8 mouse cellular contexts compared by ENCODE assay signal in genomic region chr5:76855829-76856600, GRCm38 (mm10). TPM values are rescaled to one million over a fixed set of nuclear protein-coding genes. Genes with fewer than 3 reads are reported as not detected.
DNase-seq lines count a peak whose midpoint lies in the region; ATAC-seq and TF ChIP-seq lines count a peak whose summit lies in the region.

No protein-coding gene starts in this region.

- DNase-seq in kidney, postnatal 25 days = no peak
- peak; percentile 37 for DNase-seq in embryonic facial prominence, embryonic 11.5 days (ENCODE audit: low spot score)
- peak; percentile 44 for DNase-seq in neural tube, embryonic 11.5 days (ENCODE audit: low spot score)
- no peak for DNase-seq in spleen, postnatal 36 days (ENCODE audit: low spot score in 2 of 2)
- DNase-seq in gastrocnemius, postnatal 4 days (ENCODE audit: low spot score in 2 of 2) = no peak
- no peak for DNase-seq in urinary bladder, adult 18-20 months (ENCODE audit: low spot score in 2 of 2)

- H3K36me3 ChIP-seq in kidney, embryonic 16.5 days (ENCODE audit: insufficient read depth, low read length) = no peaks in the 10 kb centered on the region
- no peaks in the 10 kb centered on the region for H3K36me3 ChIP-seq in embryonic facial prominence, embryonic 11.5 days (replicated peaks; ENCODE audit: control insufficient read depth, insufficient read depth, low read depth, low read length)
- peaks cover 32% of the 10 kb centered on the region for H3K36me3 ChIP-seq in intestine, postnatal 0 days (ENCODE audit: control insufficient read depth, insufficient read depth)
- no peaks in the 10 kb centered on the region; the same call in 1 of the 2 replicates for H3K36me3 ChIP-seq in neural tube, embryonic 11.5 days (ENCODE audit: control insufficient read depth, insufficient read depth, low read length)

- peaks cover 17% of the 10 kb centered on the region for H3K27me3 ChIP-seq in kidney, embryonic 16.5 days (ENCODE audit: insufficient read depth, low read length)
- H3K27me3 ChIP-seq in embryonic facial prominence, embryonic 11.5 days (ENCODE audit: control insufficient read depth, insufficient read depth, low read length) = peaks cover 19% of the 10 kb centered on the region
- H3K27me3 ChIP-seq in intestine, postnatal 0 days (replicated peaks; ENCODE audit: control insufficient read depth, insufficient read depth, low read length) = no peaks in the 10 kb centered on the region
- peaks cover 21% of the 10 kb centered on the region for H3K27me3 ChIP-seq in neural tube, embryonic 11.5 days (ENCODE audit: control insufficient read depth, insufficient read depth, low read length)

- peaks cover 10% of the 10 kb centered on the region; the same call in 1 of the 2 replicates for H3K4me1 ChIP-seq in kidney, embryonic 16.5 days (ENCODE audit: insufficient read depth, low read length)
- H3K4me1 ChIP-seq in embryonic facial prominence, embryonic 11.5 days (ENCODE audit: control insufficient read depth, insufficient read depth, low read length) = peaks cover 4% of the 10 kb centered on the region
- H3K4me1 ChIP-seq in intestine, postnatal 0 days (replicated peaks; ENCODE audit: control insufficient read depth, insufficient read depth, low read length) = no peaks in the 10 kb centered on the region
- H3K4me1 ChIP-seq in neural tube, embryonic 11.5 days (ENCODE audit: control insufficient read depth, insufficient read depth, low read length) = 0 out of 2 replicates have a peak, but pooled peaks cover 3% of the 10 kb centered on the region

- no peaks in the 10 kb centered on the region for H3K9me3 ChIP-seq in kidney, embryonic 16.5 days (ENCODE audit: low read length)
- H3K9me3 ChIP-seq in embryonic facial prominence, embryonic 11.5 days (replicated peaks; ENCODE audit: control insufficient read depth, low read length) = no peaks in the 10 kb centered on the region
- no peaks in the 10 kb centered on the region for H3K9me3 ChIP-seq in intestine, postnatal 0 days (ENCODE audit: control insufficient read depth)
- H3K9me3 ChIP-seq in neural tube, embryonic 11.5 days (ENCODE audit: control insufficient read depth, low read length) = no peaks in the 10 kb centered on the region

- H3K27ac ChIP-seq in kidney, embryonic 16.5 days (ENCODE audit: low read length) = no peak overlapping the region
- H3K27ac ChIP-seq in embryonic facial prominence, embryonic 11.5 days (replicated peaks; ENCODE audit: low read depth, low read length) = no peak overlapping the region
- H3K27ac ChIP-seq in intestine, postnatal 0 days (ENCODE audit: low read depth, low read length) = no peak overlapping the region
- H3K27ac ChIP-seq in neural tube, embryonic 11.5 days (ENCODE audit: low read depth, low read length) = no peak overlapping the region

- no peak overlapping the region for H3K9ac ChIP-seq in kidney, embryonic 16.5 days (replicated peaks; ENCODE audit: low read length)
- peak overlapping the region; percentile 34; the same call in 1 of the 2 replicates for H3K9ac ChIP-seq in embryonic facial prominence, embryonic 11.5 days (replicated peaks; ENCODE audit: low read length)
- no peak overlapping the region for H3K9ac ChIP-seq in intestine, postnatal 0 days (ENCODE audit: low read depth, low read length)
- H3K9ac ChIP-seq in neural tube, embryonic 11.5 days (ENCODE audit: low read length) = no peak overlapping the region

- peak overlapping the region; percentile 86 for H3K4me2 ChIP-seq in kidney, embryonic 16.5 days (replicated peaks; ENCODE audit: low read depth, low read length)
- peak overlapping the region; percentile 21 for H3K4me2 ChIP-seq in embryonic facial prominence, embryonic 11.5 days (ENCODE audit: low read depth, low read length)
- peak overlapping the region; percentile 62 for H3K4me2 ChIP-seq in intestine, postnatal 0 days (replicated peaks; ENCODE audit: low read depth)
- H3K4me2 ChIP-seq in neural tube, embryonic 11.5 days (ENCODE audit: low read depth) = peak overlapping the region; percentile 39; the same call in 1 of the 2 replicates

- H3K4me3 ChIP-seq in kidney, embryonic 16.5 days (ENCODE audit: low read length) = peak overlapping the region; percentile 50
- peak overlapping the region; percentile 27 for H3K4me3 ChIP-seq in embryonic facial prominence, embryonic 11.5 days (ENCODE audit: low read depth, low read length)
- no peak overlapping the region for H3K4me3 ChIP-seq in intestine, postnatal 0 days (ENCODE audit: low read depth, low read length)
- no peak overlapping the region for H3K4me3 ChIP-seq in neural tube, embryonic 11.5 days (ENCODE audit: low read depth, low read length)

- TF ChIP-seq CTCF in intestine, postnatal 0 days (IDR thresholded peaks at IDR 0.05; ENCODE audit: low read depth) = no peak

- WGBS in kidney, embryonic 16.5 days = 29% methylated on average over 24 of the region's 25 CpGs
- 22% methylated on average over 25 of the region's 25 CpGs for WGBS in embryonic facial prominence, embryonic 11.5 days
- 54% methylated on average over 25 of the region's 25 CpGs for WGBS in intestine, postnatal 0 days
- WGBS in neural tube, embryonic 11.5 days = 27% methylated on average over 25 of the region's 25 CpGs

- no peak for ATAC-seq in kidney, embryonic 16.5 days (ENCODE audit: low FRiP score, low TSS enrichment)
- ATAC-seq in embryonic facial prominence, embryonic 11.5 days (replicated peaks; ENCODE audit: insufficient number of reproducible peaks, low FRiP score, low TSS enrichment, low read depth) = no peak
- ATAC-seq in intestine, postnatal 0 days = no peak
- ATAC-seq in neural tube, embryonic 11.5 days (ENCODE audit: insufficient read depth, low FRiP score, low TSS enrichment) = no peak

RNA-seq across cellular contexts. Expression of gene Aasdh, which starts 49.3 kb away (rescaled TPM):
- polyA plus RNA-seq in kidney, embryonic 16.5 days (2015; fragmentation: Nextera tagmentation; extraction: Ambion mirVana) = 18.2 and 22.4 TPM in 2 replicates
- polyA plus RNA-seq in embryonic facial prominence, embryonic 11.5 days (2014; fragmentation: Nextera tagmentation; extraction: Ambion mirVana) = 17.5 and 18.5 TPM in 2 replicates
- 4.1 and 7.5 TPM in 2 replicates for polyA plus RNA-seq in intestine, postnatal 0 days (2015; fragmentation: Nextera tagmentation; extraction: Ambion mirVana)
- polyA plus RNA-seq in neural tube, embryonic 11.5 days (2014; fragmentation: Nextera tagmentation; extraction: Ambion mirVana) = 14.6 and 15.6 TPM in 2 replicates
- 10 to 100 TPM; 12.4 to 16.0 TPM for total RNA-seq in gastrocnemius, postnatal 4 days (2021)

Comparison
In these comparisons a context has a peak if more than half of its experiments do, and no peak if none do; other contexts are left out.
1. H3K4me2 ChIP-seq: peak in every context shown above with its lines; median percentile 86 in kidney, embryonic 16.5 days; 62 in intestine, postnatal 0 days; 39 in neural tube, embryonic 11.5 days; 21 in embryonic facial prominence, embryonic 11.5 days.
2. H3K4me3 ChIP-seq: peak in kidney, embryonic 16.5 days (single experiment) and embryonic facial prominence, embryonic 11.5 days (single experiment); none in intestine, postnatal 0 days (single experiment) and neural tube, embryonic 11.5 days (single experiment).
3. DNase-seq: peak in embryonic facial prominence, embryonic 11.5 days (single experiment) and neural tube, embryonic 11.5 days (single experiment); none in kidney, postnatal 25 days (0 of 2), spleen, postnatal 36 days (0 of 2), gastrocnemius, postnatal 4 days (0 of 2) and urinary bladder, adult 18-20 months (0 of 2).